Mouse (Mus musculus): ENCODE measurements around the gene Lgals9.
"Not testable (repeated sequence)": the region's sequence is repeated elsewhere in the genome, so short reads cannot be mapped to it uniquely, and the experiment has no call there.

Gene Lgals9

DNA sequence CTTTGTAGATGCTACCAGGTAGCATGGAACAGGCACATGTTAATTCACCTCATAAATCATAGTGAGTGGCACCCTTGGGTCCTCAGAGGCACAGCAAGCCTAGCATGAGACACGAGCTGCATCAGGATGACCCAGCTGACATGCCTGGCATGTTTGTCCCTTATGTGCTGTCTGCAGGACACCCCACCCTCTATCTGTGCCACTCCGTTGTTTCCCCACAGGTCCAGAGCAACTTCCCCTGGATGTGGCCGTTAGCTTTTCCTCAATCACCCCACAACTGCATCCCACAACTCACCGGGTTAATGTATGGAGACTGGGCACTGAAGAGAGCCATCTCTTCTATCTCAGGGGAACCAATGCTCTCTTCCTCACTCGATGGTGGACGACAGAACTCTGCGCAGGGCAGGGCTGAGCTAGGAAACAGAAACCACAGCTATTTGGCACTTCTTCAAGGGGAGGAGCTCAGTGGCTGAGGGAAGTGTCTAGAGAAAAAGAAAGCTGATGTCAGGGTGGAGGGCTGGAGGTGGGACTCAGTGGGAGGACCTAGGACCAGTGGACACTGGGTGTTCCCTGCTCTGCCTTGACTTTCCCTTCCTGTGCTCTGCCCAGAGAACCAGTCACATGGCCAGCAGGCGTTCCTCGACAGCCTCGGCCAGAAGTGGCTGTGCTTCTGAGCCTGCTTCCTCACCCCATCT is at the start of gene Lgals9:
Gene Lgals9, minus strand, starts transcription at position 464 of the 695 bp plus-strand sequence.
- peak; percentile 80 to 84 for DNase-seq

DNA sequence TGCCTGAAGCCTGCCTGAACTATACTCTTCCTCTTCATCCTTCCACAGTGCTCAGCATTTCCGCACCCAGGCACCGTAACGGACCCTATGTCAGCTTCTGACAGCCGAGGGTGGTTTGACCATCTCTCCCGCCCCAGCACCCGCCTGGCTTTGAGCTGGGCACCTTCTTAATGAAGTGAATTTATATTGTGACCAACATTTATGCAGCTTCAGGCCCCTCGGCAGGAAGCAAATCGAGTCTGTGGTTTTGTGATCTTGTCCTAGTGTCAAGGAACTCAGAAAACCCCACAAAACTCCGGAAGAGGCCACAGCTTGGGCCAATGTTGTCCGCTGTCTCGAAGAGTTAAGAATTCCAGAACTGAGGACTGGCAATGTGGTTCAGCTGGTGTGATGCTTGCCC is 48.9 kb upstream of the Lgals9 start:
- DNase-seq, result no peak

DNA sequence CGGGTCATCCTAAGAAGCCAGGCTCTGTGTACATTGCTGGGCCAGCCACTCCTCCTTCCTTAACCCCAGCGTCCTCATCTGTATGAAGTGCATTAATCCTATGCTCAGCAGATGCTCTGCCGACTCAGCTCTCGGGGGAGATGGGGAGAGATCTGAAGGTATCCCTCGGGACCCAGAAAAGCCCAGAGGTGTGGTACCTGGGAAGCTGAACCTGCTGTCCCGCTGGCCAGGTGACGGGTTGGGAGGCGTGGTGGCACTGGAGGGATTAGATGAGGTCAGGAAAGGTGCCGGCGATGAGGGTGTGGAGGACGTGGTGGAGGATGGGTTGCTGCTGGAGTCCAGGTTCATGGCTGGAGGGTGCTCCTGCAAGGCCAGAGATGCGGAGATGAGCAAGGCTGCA is 48.3 kb upstream of the Lgals9 start:
- no peak for DNase-seq

DNA sequence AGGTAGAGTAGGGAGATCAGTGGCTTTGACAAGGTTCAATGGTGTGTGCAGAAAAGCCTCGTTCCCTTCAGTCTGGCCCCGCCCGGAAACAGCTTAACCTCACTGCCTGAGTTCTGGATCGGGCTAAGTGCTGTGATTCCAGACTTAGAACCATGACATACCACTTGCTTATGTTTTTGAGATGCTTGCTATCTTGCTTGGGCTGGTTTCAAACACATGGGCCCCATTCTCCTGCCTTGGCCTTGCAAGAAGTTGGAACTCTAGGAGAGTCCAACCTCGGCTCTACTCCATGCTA is 46.7 kb upstream of the Lgals9 start:
- DNase-seq, result no peak

DNA sequence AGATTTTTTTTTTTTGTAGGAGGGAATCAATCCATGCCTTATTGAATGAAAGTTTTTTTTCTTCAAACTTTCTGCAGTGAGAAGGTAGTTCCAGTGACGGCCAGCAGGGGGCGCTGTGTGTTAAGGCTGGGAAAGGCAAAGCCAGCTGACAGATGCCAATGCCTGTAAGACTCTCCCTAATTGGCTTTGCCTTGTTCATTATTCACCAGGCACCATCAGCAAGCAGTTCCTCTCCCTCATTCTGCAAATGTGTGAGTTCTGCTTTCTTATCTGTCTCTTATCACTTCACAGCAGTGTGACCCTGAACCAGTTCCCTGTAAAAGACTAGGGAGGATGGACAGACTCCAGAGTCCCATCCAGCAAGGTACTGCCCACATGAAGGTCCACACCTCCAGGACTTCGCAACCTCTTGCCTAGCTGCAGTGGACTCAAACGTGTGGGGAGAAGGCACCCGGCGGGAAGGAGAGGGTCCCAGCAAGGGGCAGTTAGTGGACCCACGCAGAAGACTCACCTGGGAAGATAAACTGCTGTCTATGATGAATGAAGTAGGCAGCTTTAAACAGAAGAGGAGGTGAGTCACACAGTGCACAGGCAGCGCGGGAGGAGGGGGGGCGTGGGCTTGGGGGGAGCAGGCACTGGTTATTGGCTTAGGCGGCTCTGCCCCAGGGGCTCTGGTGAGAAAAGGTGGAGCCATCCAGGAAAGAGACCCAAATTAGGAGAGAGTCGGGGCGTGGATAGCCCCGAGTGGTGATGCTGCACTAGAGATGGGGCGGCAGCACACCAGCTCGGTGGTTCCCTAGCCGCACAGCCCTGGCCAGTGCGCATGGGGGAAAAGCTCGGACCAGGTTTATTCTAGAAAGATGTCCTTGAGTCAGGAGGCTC is 46.1 kb upstream of the Lgals9 start:
- DNase-seq, result peak; percentile 74 to 92

DNA sequence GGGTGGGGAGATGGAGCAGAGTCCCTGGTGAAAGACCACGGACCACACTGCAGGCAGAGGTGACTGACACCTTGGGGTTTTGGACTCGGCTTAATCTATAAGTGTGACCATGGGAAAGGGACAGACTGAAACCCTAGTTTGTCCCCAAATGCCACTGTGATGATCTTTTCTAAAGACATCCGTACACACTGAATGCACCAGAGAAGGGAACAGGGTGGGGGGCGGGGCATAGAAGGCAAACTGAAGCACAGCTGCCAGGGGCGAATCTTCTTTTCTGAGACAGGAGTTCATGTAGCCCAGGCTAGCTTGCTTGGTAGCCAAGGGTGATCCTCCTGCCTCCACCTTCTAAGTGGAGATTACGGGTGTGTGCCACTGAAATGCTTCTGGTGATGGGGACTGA is 39.0 kb upstream of the Lgals9 start:
- no peak for DNase-seq

DNA sequence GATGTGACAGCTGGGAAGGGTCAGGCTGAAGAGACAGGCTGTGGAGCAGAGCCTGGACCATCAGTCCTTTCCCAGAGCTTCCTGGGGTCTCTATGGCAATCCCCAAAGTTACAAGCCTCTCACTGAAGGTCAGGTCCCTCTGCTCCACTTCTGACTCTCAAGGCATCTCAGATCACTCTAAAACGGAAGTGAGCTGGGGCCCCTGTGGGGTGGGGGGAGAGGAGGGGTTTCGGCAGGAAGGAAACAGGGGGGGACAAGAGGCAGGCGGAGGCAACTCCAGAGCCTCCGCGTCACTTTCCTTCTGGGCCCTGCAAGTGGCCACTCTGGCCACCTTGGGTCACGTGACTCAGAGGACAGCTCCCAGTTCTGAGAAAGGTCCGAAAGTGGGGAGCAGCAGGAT is 38.6 kb upstream of the Lgals9 start:
- peak; percentile 40 to 77 for DNase-seq

DNA sequence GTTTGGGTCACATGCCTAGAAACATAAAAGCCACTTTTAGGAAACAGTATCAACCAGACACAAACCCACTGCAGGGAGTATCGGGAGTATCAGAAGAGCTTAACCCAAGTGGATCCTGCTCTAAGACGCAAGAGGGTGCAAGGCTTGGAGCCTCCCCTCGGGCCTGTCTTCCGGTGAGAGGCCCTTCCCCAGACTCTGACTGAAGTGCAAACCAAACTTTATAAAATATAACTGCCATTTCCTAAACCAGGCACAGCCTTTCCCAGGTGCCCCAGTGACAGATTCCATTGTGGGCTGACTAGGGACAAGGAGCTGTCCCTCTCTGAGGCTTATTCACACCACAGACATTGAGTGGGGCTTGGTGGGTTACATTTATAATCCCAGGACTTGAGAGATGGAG is 38.1 kb upstream of the Lgals9 start:
- DNase-seq, result no peak

DNA sequence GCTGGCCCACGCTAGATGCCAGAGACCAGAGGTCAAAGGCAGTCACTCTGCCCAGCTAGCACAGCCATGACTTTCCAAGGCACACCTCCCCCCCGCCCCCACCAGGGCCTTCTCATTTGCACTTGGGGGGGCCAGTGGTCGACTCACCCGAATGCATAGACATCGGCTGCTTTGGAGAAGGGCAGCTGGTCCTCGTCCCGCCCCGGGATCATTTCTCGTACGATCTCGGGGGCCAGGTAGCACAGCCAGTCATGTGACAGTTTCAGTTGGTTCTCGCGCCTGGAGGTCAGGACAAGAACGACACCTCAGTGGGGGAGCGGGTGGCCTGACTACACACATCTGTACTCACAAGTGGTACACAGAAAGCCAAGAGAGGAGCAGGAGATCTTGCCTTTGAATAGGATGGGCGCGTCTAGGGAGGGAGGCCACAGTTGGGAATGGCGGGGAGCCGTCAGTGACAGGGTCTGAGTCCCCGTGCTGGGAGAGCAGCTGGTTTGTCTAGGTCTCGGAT is 35.8 kb upstream of the Lgals9 start:
- DNase-seq, result no peak

DNA sequence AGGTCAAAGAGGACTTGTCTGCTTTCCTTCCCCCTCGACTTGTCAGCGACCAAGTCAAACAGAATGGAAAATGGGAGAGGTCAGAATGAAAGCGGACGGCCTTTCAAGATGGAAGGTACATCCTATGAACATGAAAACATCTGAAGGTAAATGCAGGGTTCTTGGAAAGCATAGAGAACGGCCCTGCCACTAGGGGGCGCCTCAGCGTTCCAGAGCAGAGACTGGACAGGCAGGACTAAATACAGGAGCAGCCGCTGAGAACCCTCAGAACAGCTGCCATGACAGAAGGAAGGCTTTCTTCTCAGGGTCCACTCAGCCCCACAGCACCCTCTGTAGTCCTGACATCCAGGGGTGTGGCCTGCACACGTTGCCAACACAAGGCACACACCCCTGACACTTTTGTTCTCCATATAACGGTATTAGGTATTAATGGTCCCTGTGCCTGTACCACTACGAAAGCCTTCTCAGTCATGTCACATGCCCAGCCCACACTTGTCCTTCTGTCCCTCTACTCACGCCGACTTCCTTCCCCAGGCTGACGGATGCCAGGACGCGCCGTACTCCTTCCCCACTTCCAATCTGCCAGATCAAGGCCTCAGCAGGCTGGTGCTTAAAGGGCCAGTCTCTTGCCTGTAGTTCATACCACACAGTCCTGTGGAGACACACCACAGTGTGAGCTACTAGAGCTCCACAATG is 35.2 kb upstream of the Lgals9 start:
- DNase-seq, result peak; percentile 51 to 60

DNA sequence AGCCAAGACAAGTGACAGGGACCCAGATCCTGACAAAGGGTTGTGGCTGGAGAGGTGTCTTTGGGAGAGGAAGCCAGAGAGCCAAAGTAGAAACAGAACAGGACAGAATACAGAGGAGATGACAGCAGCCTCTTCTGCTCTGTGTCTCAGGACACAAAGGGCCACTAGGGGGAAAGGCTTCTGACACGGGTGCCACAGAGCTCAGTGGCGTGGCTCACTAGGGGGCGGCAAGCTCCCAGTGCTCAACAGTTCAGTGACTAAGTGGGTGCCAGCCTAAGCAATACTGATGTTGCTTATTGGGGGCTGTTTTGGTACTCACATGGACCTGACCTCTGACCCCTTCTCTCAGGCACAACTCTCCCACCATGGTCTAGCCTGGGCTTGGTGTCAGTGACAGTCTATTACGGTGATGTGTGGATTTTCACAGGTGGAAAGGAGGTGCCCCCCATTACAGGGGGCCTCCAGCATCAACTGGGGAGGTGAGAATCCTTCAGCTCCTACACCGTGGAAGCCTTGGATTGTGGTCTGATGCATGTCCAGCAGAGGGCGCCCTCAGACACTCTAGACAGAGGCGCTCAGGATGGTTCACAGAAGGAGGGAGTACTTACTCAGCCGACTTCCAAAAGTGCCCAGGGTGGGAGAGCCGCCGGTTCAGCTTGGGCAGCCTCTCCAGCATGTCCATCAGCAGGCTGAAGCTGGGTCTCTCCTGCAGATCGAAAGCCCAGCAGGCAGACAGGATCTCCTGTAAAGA is 34.4 kb upstream of the Lgals9 start:
- peak; percentile 78 to 87 for DNase-seq

DNA sequence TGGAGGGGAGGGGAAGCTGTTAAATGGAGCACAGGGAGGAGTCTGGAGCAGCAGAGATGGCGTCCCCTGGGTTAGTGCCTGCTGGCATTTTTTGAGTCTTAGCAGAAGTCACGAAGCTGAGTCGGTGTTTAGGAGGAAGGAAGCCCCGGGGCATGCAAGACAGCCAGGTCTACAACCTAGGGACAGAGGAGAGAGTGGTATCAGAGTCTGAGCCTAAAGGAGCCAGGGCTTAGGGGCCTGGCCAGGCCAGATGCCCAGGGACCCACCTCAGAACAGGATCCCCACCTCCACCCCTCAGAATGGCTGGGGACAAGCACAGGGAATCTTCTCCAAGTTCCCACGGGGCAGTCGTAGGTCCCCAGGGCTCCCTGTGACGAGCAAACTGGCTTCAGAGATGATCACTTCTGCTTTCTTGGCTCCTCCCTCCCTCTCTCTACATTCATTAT is 32.4 kb upstream of the Lgals9 start:
- peak in 1 of 2 experiments; percentile 28 for DNase-seq

DNA sequence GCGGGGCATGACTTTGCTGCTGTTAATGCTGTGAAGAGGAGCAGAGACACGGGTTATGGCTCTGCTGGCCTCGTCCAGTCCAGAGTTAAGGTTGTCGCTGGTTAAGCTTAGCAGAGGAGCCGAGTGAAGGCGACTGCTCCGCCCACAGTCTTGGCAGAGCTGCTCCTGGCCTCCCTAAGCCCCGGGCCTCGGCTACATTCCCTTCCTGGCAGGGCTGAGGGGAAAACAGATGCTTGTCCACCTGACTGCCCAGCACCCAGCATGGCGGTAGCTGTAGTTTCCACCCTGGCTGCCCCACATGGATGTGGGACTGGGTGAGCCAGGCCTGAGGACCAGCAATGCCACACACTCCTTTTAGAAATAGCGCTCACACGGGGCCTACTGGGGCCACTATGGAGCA is 31.5 kb upstream of the Lgals9 start:
- peak in 1 of 2 experiments; percentile 15 for DNase-seq

DNA sequence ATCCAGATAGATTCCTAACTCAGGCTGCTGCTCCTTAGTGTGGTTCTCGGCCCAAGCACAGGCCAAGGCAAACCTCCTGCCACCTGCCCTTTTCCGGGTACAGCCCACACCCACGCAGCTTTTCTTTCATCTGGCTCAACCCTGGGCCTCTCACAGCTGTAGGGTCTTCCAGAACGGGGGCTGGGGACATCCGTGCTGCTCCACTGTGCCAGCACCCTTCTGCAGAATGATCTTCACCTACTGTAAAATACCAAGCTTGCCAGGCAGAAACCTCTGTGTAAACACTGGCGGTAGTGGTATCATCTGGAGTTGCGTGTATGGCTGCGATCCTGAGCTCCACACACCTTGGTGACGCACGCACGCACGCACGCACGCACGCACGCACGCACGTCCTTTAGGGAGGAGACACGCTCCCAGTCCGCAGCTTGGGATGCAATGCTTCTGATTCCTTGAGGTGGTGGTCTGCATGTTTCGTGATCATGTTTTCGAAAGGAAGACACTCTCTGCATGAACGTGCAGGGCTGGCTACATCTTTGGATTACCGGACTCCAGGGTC is 31.0 kb upstream of the Lgals9 start:
- DNase-seq, result peak in 1 of 2 experiments; percentile 28

DNA sequence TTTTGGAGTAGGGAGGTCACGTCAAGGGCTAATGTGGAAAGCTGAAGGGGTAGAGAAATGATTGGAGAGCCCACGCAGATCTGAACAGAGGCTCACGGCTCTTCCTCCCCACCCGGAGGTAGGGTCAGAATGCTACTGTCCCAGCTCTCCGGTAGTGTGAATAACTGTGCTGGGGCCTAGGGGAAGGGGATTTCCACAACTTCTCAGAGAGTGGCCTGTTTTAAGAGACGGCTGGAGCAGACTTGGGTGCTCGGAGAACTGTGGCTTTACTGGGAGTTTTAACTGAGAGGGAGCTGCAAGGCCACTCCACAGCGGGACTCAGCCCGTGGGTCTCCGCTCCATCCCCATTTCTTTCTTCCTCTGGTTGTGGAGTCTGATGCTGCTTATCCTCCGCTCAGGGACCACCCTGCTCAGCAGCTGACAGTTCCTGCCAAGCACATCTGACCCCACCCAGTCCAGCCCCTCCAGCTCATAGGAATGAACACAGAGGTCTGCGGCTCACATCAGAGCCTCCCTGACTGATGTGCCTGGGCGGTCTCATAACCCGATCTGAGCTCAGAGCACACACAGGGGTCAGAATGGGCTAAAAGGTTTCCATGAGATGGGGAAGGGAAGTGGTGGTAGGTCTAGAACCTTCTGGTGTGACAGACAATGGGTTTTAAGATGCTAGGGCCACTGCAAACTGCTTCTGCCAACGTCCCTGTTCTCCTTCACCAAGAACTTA is 30.0 kb upstream of the Lgals9 start:
- peak in 1 of 2 experiments; percentile 25 for DNase-seq

DNA sequence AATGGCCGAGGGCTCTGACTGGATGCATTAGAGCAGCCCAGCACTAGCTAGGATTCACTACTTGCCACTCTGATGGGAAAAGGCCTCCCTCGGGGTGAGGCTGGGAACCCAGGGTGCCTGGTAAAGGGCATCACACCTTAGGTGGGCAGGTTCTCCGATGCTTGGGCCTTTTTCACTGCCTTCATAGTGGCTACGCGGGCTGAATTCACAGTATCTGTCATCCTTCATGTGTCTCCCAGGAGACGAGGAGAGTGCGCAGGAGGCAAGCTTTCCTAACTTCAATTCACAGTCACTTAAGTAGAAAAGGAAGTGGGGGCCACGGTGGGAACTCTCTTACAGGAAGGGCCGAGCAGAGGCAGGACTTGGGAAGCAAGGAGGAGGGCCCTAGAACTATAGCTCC is 29.1 kb upstream of the Lgals9 start:
- DNase-seq, result peak in 1 of 2 experiments; percentile 29

DNA sequence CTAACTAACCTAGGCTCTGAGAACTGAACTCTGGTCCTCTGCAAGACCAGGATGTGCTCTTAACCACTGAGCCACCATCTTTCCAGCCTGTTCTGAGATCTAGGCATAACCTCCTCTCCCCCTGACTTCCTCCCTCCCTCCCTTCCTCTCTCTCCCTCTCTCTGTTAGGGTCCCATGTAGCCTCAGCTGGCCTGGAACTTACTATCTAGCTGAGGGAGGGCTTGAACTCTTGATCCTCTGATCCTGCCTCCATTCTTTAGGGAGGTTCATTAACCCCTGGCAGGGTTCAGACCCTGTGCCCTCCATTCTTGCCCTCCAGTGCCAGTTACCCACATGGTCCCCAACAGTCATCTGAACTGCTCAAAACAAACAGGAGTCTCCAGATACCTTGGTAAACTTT is 28.3 kb upstream of the Lgals9 start:
- DNase-seq, result peak in 1 of 2 experiments; percentile 10

DNA sequence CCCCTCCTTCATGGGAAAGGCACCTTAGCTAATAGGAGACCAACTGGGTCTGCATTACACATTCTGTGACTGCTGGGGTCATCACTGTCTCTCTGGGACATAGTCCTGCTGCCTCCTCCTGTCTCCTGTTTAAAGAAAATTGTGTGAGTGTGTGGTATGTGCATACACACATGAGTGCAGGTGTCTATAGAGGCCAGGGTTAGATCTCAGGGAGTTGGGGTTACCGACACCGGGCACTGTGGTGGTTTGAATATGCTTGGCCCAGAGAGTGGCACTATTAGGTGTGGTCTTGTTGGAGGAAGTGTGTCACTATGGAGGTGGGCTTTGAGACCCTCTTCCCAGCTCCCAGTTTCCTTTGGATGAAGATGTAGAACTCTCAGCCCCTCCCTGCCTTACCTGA is 27.8 kb upstream of the Lgals9 start:
- peak in 1 of 2 experiments; percentile 7 for DNase-seq

DNA sequence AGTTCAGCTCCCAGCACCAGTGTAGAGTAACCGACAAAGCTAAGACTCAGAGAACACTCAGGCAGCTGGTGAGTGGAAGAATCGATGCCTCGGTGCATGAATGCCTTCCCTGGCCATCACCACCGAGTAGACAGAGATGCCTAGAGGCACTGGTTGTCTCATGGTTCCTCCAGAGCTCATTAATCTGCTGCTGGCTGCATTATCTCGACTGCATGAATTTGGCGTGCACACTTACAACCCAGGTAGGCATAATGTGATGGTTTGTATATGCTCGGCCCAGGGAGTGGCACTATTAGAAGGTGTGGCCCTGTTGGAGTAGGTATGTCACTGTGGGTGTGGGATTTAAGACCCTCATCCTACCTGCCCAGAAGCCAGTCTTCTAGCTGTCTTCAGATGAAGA is 24.1 kb upstream of the Lgals9 start:
- peak in 1 of 2 experiments; percentile 14 for DNase-seq

DNA sequence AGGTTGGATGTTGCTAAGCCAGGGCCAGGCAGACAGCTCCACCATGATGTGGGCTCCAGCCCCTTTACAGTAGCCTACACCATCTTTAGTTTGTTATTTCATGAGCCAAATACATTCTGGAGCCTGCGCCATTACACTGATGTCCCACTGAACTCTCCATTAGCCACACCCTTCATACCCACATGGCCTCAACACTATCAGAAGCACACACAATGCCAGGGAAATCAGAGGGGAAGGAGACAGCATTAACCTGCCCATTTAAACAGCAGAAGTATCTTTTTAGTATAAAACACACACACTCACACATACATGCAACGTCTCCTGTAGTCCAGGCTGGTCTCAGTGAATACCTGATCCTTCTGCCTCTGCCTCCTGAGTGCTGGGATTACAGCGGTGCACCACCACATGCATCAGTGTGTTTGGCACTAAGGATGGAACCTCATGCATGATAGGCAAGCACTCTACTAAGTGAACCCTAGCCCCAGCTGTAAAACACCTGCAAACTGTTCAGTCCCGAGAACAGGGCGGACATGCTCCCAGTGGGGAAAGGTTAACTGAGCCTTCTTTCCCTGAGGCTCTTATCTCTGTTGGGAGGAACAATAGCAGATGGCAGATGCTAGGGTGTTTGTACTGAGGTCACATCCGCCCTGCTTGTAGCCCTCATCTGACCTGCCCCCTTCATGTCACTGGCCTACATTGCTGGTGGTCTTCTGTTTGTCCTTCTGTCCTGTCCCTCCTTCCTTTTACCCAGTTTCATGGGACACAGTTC is 23.4 kb upstream of the Lgals9 start:
- DNase-seq, result peak in 1 of 2 experiments; percentile 12

DNA sequence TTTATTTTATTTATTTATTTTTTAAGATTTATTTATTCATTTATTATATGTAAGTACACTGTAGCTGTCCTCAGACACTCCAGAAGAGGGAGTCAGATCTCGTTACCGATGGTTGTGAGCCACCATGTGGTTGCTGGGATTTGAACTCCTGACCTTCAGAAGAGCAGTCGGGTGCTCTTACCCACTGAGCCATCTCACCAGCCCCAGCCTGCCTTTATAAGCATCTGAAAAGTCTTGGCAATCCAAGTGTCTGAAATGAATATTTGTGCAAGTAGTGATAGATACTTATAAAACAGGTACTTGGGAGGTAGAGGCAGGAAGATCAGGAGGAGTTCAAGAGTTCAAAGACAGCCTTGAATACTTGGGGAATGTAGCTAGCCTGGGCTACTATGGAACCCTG is 22.6 kb upstream of the Lgals9 start:
- DNase-seq, result not testable (repeated sequence)
